Mouse (Mus musculus) E14TG2a.4 (cell line): Measurements from ENCODE around the gene Tmprss11e.

Experiments
- H3K27me3 ChIP-seq: 2 replicates; pipeline ENCODE4 v1.6.1; 2014; ENCODE audit warnings: low read length, control low read depth; ENCODE audit not compliant: insufficient read depth
- H3K36me3 ChIP-seq: 2 replicates; pipeline ENCODE4 v1.6.1; 2014; ENCODE audit warnings: low read length, control low read depth; ENCODE audit not compliant: insufficient read depth
- H3K4me1 ChIP-seq: replicated peaks from 2 replicates; pipeline ENCODE4 v1.6.1; 2014; ENCODE audit warnings: low read depth, low read length, control low read depth
- H3K4me3 ChIP-seq: replicated peaks from 2 replicates; pipeline ENCODE4 v1.5.1; 2014; ENCODE audit warnings: mild to moderate bottlenecking, low read length
- H3K9me3 ChIP-seq: 2 replicates; pipeline ENCODE4 v1.6.1; 2014; ENCODE audit warnings: low read length, control low read depth
- CTCF ChIP-seq: conservative IDR thresholded peaks from 2 replicates; pipeline ENCODE4 v1.5.1; 2014; ENCODE audit warnings: low read length
- NANOG ChIP-seq: IDR thresholded peaks from 2 replicates; pipeline ENCODE4 v1.6.1; 2014; ENCODE audit warnings: borderline replicate concordance, low read length, mixed read lengths
- POU5F1 ChIP-seq: IDR thresholded peaks from 2 replicates; pipeline ENCODE4 v1.6.1; 2014; ENCODE audit warnings: low read length, borderline replicate concordance

Tmprss11e gene

GRCm38 (mm10) chr5:86722820-86723460 is 22.7 kb downstream of the Tmprss11e start:
- no peaks in the 10 kb centered on the region for H3K4me1 ChIP-seq
- no peaks in the 10 kb centered on the region for H3K27me3 ChIP-seq
- no peak overlapping the region for H3K4me3 ChIP-seq
- TF ChIP-seq CTCF (no peak), POU5F1 (no peak), NANOG (no peak)
- no peaks in the 10 kb centered on the region for H3K9me3 ChIP-seq
- no peaks in the 10 kb centered on the region for H3K36me3 ChIP-seq

- H3K4me3 ChIP-seq, result no peak overlapping the region
- H3K27me3 ChIP-seq, result no peaks in the 10 kb centered on the region
- no peaks in the 10 kb centered on the region for H3K4me1 ChIP-seq
- H3K36me3 ChIP-seq, result no peaks in the 10 kb centered on the region
- no peaks in the 10 kb centered on the region for H3K9me3 ChIP-seq
- TF ChIP-seq CTCF (no peak), NANOG (no peak), POU5F1 (no peak)
Measured at GRCm38 (mm10) chr5:86714967-86715366, 30.6 kb downstream of the Tmprss11e start.

- H3K9me3 ChIP-seq, result no peaks in the 10 kb centered on the region
- no peak overlapping the region for H3K4me3 ChIP-seq
- no peaks in the 10 kb centered on the region for H3K27me3 ChIP-seq
- no peaks in the 10 kb centered on the region for H3K4me1 ChIP-seq
- no peaks in the 10 kb centered on the region for H3K36me3 ChIP-seq
- TF ChIP-seq POU5F1 (no peak), NANOG (no peak), CTCF (no peak)
Measured at GRCm38 (mm10) chr5:86704923-86705322, 40.7 kb downstream of the Tmprss11e start.

- no peaks in the 10 kb centered on the region for H3K27me3 ChIP-seq
- TF ChIP-seq NANOG (no peak), CTCF (peak; percentile 84)
- H3K4me1 ChIP-seq, result 0 out of 2 replicates have a peak, but pooled peaks cover 5% of the 10 kb centered on the region
- no peaks in the 10 kb centered on the region for H3K36me3 ChIP-seq
- H3K4me3 ChIP-seq, result no peak overlapping the region
- H3K9me3 ChIP-seq, result no peaks in the 10 kb centered on the region
Measured at GRCm38 (mm10) chr5:86684667-86685066, 60.9 kb downstream of the Tmprss11e start.

GRCm38 (mm10) chr5:86676262-86676661 is 69.4 kb downstream of the Tmprss11e start, which contains the start of gene Tmprss11b:
TSS of gene Tmprss11b (minus strand) at chr5:86676362.
- Histone ChIP-seq H3K36me3 (no peaks in the 10 kb centered on the region), H3K27me3 (no peaks in the 10 kb centered on the region), H3K4me1 (no peaks in the 10 kb centered on the region), H3K9me3 (no peaks in the 10 kb centered on the region), H3K4me3 (no peak within 1 kb of the TSS)
- TF ChIP-seq NANOG, result no peak
- TF ChIP-seq POU5F1, result no peak
- no peak for TF ChIP-seq CTCF
